Mouse (Mus musculus): Measurements from ENCODE around the gene Wdr20.
A peak's percentile ranks its signal among the peaks of the same experiment; 100 is the strongest.

Wdr20 gene

DNA sequence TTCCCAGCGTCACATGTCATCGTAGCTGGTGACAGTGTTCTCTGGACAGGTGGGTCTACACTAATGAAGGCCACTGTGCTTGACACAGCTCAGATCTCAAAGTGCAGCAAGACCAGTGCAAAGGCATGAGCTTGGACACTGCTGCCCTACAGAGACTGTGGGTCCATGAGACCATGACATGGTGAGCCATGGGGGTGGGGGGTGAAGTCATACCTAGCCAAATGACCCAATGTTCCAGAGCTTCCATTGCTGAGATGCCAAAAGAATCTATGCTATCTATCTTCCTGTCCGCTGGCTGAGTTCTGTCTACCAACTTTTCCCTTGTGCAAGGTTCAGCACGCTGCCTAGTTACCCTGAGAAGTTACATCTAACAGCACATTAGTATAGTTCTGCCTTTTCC is 91.2 kb downstream of the Wdr20 start:
- no peak for DNase-seq

- DNase-seq = no peak
These were observed 92.7 kb downstream of the Wdr20 start for GRCm38 (mm10) chr12:110830293-110831024.

GRCm38 (mm10) chr12:110835182-110835581 is 97.4 kb downstream of the Wdr20 start:
- DNase-seq = no peak

DNA sequence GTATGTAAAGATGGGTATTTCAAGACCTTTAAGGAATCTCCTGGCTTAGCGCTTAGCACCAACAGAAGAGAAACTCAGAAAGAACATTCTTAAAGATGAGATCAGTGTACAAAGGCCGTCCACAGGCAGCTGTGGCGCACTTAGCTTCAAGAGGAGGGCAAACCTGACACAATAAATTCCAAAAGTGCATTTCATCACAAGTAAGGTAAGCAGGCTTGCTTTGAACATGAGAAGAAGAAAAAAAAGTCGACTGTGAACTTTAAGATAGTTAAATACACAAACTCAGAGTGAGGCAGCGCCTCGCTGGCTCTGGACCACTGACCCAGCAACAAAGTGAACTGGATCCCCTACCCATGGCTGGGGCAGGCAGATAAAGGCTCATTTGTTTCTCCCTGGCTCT is 99.0 kb downstream of the Wdr20 start:
- DNase-seq = peak; percentile 24

- peak; percentile 61 for DNase-seq
These were observed 99.6 kb downstream of the Wdr20 start for GRCm38 (mm10) chr12:110837192-110837841.

DNA sequence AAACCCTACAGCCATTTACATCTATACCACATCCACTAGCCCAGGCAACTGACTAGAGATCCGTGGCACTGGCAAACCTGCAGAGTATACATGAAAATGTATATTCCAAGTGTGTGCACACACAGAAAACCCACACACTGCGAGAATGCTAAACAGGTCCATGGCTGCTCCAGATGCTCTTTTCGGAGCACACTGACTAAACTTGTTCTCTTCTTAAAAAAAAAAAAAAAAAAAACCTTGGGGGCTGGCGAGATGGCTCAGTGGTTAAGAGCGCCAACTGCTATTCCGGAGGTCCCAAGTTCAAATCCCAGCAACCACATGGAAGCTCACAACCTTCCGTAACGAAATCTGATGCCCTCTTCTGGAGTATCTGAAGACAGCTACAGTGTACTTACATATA is 100.1 kb downstream of the Wdr20 start:
- DNase-seq = no peak

- peak; percentile 97 for DNase-seq
These were observed 102.8 kb downstream of the Wdr20 start, which contains the start of gene Mok for GRCm38 (mm10) chr12:110840348-110841198. Gene Mok (minus strand): TSS chr12:110840939.

- peak; percentile 13 for DNase-seq
These were observed 104.2 kb downstream of the Wdr20 start for GRCm38 (mm10) chr12:110841731-110842493.

- peak; percentile 91 for DNase-seq
These were observed 105.7 kb downstream of the Wdr20 start for GRCm38 (mm10) chr12:110843194-110844048.

DNA sequence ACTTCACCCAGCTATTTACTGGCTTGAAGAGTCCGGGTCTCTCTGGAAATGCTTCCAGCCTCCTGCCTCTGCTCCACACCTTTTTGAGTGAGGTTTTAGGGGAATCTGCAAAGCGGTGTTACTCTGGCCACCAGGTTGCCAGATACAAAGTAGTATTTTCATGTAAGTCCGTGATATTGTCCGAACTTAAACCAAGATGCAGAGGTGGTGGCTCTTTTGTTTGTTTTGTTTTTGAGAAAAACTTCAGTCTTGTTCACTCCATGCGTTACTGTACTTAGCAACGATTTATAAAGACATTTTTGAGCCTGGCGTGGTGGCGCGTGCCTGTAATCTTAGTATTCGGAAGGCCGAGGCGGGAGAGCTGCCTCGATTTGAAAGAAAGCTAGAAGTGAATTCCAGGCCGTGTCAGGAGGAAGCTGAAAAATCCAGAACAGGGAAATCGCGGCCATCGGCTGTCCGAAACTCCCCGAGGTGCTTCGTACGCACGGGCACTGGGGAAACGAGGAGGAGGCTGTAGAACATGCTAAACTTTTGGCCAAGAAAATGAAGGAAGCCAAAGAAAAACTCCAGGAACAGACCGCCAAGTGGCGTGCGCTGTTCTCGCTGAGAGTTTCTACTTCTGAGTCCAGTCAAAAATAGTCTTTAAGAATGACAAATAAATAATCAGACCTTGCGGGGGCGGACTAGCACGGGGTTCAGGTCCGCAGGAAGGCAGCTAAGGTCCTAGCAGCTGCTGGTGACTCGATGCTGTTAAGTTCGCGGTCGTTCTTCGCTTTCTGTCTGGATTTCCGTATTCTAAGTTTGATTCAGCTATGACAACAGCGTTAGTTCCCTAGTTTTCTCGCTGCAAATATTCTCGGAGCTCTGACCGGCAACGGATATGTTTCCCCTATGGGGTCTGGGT is 106.7 kb downstream of the Wdr20 start:
- no peak for DNase-seq

DNA sequence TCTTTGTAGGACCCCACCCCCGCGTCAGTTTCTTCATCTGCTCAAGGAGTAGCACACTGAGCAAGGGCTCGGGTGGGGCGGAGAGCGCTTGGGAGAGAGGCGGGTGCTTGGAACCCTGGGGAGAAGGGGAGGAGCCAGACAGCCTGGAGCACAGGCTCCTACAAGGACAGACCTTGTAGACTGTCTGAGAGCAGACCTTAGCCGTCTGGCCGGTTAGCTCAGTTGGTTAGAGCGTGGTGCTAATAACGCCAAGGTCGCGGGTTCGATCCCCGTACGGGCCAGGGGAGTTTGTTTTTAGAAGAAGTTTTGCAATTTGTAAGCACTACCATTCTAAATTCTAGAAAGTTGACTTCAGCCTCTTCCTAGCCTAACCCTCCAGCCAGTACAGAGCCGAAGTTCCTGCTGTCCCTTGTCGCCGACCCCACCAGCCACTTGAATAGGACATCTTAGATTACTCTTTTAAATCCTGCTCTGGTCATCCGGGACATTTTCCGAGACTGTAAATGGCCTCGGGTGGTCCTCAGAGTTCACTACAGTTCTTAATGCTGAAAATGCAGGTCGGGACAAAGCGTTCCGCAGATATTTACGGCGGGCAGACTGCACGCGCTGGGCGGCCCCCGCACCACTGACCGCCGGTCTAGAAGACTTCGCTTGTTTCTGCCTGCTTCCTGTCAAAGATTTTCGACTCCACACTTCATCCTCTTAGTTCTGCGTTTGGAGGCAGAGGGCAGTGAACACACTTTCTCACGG is 107.6 kb downstream of the Wdr20 start:
- DNase-seq = peak; percentile 97

DNA sequence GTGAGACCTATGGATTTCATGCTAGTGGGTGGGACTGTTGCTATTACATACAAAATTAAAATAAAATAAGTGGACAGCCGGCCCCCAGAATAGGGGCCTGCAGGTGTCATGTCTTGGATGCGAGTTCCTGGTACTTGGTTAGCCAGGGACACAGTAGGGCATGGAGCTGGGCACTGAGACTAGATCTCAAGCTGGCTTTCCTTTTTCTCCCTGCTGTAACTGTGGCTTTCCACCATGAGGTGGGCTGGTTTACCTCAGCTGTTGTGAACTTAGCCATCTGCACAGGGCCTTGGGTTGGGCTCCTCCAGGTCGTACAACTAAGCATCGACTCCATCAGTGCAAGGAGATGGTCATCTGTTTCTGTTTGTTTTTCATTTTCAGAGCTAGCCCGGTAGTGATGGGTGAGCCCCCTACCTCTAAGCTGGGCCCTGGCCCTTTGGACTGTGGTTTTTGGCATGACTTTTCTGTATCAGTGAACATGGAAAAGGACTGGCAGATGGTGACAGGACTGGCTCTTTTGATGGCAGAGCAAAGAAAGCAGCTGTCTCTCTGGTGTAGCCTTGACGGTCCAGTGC is 108.5 kb downstream of the Wdr20 start:
- DNase-seq = peak; percentile 14

DNA sequence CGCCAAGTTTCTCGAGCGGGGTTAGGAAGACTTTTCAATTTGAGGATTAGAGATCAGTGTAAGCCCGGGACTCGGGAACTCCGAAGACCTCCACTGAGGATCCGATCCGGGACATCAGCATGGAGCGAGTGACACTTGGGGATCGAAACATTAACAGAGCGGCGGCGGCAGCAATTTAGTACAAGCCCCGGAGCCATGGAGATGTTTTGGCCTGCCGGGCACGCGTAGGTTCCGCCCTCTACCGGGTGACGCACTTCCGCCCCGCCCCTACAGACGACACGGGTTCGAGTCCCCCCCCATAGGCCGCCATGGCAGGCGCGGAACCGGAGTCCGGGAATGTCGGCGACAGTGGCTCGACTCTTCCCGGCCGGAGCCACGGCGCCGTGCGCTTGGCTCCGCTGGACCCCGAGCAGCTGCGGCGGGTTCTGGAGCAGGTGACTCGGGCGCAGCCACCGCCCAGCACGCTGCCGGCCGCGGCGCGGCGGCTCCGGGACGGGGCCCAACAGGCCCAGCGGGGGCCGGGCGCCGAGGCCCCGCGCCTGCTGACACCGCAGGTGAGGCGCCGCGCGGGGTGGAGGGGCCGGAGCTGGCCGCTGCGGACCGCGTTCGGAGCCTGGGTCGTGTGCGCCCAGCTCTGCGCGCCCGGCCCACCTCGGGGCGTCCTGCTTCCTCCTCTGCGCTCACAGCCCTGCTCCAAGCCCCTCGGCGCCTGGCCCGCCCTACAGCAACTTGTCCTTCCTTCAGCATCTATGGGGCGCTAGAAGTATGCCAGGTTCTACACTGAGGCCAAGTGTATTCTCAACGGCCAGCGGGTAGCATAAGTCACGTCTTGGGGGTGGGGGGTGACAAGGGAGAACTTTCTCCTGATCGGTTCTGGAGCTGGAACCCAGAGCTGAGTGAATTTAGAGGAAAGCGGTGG is 112.5 kb downstream of the Wdr20 start, which contains the start of gene Zfp839:
Zfp839 (plus strand) TSS at position 244 of the 919 bp plus-strand sequence.
- DNase-seq = peak; percentile 88

- no peak for DNase-seq
These were observed 113.1 kb downstream of the Wdr20 start for GRCm38 (mm10) chr12:110850929-110851256.

GRCm38 (mm10) chr12:110851414-110851813 is 113.7 kb downstream of the Wdr20 start:
- DNase-seq = peak; percentile 15

DNA sequence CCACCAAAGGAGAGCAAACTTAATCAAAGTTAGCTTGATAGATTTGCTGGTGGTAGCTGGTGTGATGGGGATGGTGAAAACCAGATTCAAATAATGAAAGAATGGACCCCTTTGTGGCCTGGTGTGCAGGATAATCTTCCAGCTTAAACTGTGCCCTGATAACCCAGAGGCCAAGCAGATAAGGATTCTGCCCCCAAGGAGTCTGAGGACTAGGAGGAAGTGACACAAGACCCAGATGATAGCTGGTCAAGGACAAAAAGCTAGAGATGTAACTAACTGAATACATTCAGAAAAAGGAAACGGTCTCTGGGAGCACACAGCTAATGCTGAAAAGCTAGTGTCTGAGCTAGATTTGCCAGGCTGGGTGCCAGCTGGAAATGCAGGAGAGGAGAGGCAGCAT is 114.2 kb downstream of the Wdr20 start:
- DNase-seq = no peak

Data from kidney, adult 9 months (tissue).